Mouse (Mus musculus): ENCODE measurements around the gene Stat3. TPM values are rescaled to one million over a fixed set of nuclear protein-coding genes. Genes with fewer than 3 reads are reported as not detected.

Stat3 gene
- polyA plus RNA-seq, 2 experiments = 56.1 to 65.9 TPM

DNA sequence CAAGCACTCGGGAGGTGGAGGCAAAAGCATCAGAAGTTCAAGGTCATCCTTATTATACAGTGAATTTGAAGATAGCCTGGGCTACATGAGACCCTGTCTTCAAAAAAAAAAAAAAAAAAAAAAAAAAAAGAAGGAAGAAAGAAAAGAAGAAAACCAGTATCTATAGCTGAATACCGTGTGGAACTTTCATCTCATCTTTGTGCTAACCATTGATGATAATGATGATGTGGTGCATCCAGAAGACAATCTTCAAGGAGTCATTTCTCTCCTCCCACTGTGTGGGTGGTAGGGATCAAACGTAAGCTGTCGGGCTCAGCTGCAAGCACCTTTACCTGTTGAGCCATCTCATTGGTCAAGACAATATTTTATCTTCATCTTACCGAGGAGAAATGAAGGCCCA is 21.3 kb downstream of the Stat3 start:
- Histone ChIP-seq H3K4me3 (replicated peaks; ENCODE audit: low read length) (no peak overlapping the region), H3K27ac (replicated peaks; ENCODE audit: low read depth, low read length) (no peak overlapping the region), H3K4me1 (ENCODE audit: control insufficient read depth, insufficient read depth, low read length) (no peaks in the 10 kb centered on the region), H3K4me2 (replicated peaks; ENCODE audit: low read depth, low read length, severe bottlenecking) (no peak overlapping the region), H3K36me3 (ENCODE audit: control insufficient read depth, insufficient read depth, low read length) (no peaks in the 10 kb centered on the region), H3K9ac (ENCODE audit: low read depth, low read length, severe bottlenecking) (no peak overlapping the region), H3K9me3 (ENCODE audit: control insufficient read depth, low read length) (no peaks in the 10 kb centered on the region), H3K27me3 (ENCODE audit: control insufficient read depth, insufficient read depth, low read length) (no peaks in the 10 kb centered on the region)
- WGBS = 89% methylated on average over 5 of the region's 5 CpGs
- DNase-seq (ENCODE audit: low spot score) (no peak), ATAC-seq (ENCODE audit: low FRiP score, low read depth) (no peak)
- no peak for TF ChIP-seq POLR2A (IDR thresholded peaks at IDR 0.05; ENCODE audit: borderline replicate concordance, extremely low read depth, insufficient read depth, insufficient read length)

DNA sequence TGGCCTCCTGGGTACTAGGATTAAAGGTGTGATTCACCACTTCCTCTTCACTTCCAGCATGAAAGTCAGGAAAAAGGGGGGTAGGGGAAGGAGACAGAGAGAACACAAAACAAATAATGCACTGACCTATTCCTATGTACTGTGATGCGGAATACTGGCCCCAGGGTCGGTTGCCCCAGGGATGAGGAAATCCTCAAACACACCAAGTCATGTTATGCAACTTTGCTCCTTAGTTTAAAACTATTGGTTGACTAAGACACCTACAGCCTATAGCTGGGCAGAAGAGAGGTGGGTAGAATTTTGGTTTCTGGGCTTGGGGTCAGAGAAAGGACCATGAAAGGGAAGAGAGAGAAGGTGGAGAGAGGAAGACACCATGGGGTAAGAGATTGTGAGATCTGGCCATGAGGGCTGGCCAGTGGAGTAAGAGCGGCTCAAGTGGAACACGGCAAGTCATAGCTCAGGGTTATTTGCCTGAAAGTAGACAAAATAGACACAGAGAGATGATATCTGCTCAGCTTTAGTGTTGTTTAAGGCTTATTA is 22.8 kb downstream of the Stat3 start:
- Histone ChIP-seq H3K4me3 (replicated peaks; ENCODE audit: low read length) (no peak overlapping the region), H3K4me1 (ENCODE audit: control insufficient read depth, insufficient read depth, low read length) (no peaks in the 10 kb centered on the region), H3K27me3 (ENCODE audit: control insufficient read depth, insufficient read depth, low read length) (no peaks in the 10 kb centered on the region), H3K4me2 (replicated peaks; ENCODE audit: low read depth, low read length, severe bottlenecking) (no peak overlapping the region), H3K27ac (replicated peaks; ENCODE audit: low read depth, low read length) (no peak overlapping the region), H3K9me3 (ENCODE audit: control insufficient read depth, low read length) (no peaks in the 10 kb centered on the region), H3K36me3 (ENCODE audit: control insufficient read depth, insufficient read depth, low read length) (no peaks in the 10 kb centered on the region), H3K9ac (ENCODE audit: low read depth, low read length, severe bottlenecking) (no peak overlapping the region)
- WGBS = 90% methylated on average over 4 of the region's 4 CpGs
- DNase-seq (ENCODE audit: low spot score) = no peak
- no peak for TF ChIP-seq POLR2A (IDR thresholded peaks at IDR 0.05; ENCODE audit: borderline replicate concordance, extremely low read depth, insufficient read depth, insufficient read length)
- no peak for ATAC-seq (ENCODE audit: low FRiP score, low read depth)

DNA sequence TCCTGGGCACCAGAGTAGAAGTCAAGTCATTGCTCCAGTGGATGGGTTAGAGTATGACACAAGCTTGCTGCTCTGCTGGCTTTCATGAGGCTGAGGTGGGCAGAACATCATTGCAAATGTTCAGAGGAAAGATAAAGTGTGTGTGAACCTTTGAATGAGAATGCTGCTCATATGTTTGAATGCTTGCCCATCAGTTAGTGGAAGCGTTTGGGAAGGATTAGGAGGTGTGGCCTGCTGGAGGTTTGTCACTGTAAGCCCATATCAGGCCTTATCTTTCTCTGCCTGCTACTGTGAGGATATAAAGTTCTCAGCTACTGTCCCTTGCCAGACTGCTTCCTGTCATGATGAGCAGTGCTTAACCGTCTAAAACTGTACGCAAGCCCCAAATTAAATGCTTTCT is 24.3 kb downstream of the Stat3 start:
- Histone ChIP-seq H3K27me3 (ENCODE audit: control insufficient read depth, insufficient read depth, low read length) (no peaks in the 10 kb centered on the region), H3K4me2 (replicated peaks; ENCODE audit: low read depth, low read length, severe bottlenecking) (no peak overlapping the region), H3K9ac (ENCODE audit: low read depth, low read length, severe bottlenecking) (no peak overlapping the region), H3K9me3 (ENCODE audit: control insufficient read depth, low read length) (no peaks in the 10 kb centered on the region), H3K4me3 (replicated peaks; ENCODE audit: low read length) (no peak overlapping the region), H3K27ac (replicated peaks; ENCODE audit: low read depth, low read length) (no peak overlapping the region), H3K36me3 (ENCODE audit: control insufficient read depth, insufficient read depth, low read length) (0 out of 2 replicates have a peak, but pooled peaks cover 10% of the 10 kb centered on the region), H3K4me1 (ENCODE audit: control insufficient read depth, insufficient read depth, low read length) (no peaks in the 10 kb centered on the region)
- no peak for DNase-seq (ENCODE audit: low spot score)
- ATAC-seq (ENCODE audit: low FRiP score, low read depth) = no peak
- no peak for TF ChIP-seq POLR2A (IDR thresholded peaks at IDR 0.05; ENCODE audit: borderline replicate concordance, extremely low read depth, insufficient read depth, insufficient read length)
- 94% methylated on average over 3 of the region's 3 CpGs for WGBS

DNA sequence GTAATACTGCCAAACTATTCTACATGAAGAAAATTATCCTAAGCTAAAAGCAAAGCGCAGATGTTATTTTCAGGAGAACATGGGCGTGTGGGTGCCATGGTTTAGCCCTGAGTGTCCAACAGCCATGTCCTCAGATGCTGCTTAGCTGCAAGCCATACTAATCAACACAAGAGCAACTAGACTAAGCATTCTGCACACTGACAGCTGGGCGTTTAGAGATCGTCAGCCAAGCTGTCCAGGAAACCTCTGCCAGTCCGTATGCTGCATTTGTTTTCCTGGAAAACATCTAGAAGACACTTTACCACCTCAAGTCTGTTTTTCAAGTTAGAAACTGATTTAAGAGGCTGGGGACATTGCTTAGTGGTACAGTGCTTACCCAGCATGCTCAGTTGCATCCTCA is 24.9 kb downstream of the Stat3 start:
- DNase-seq (ENCODE audit: low spot score) (no peak), ATAC-seq (ENCODE audit: low FRiP score, low read depth) (no peak)
- Histone ChIP-seq H3K9me3 (ENCODE audit: control insufficient read depth, low read length) (no peaks in the 10 kb centered on the region), H3K9ac (ENCODE audit: low read depth, low read length, severe bottlenecking) (no peak overlapping the region), H3K4me2 (replicated peaks; ENCODE audit: low read depth, low read length, severe bottlenecking) (no peak overlapping the region), H3K36me3 (ENCODE audit: control insufficient read depth, insufficient read depth, low read length) (0 out of 2 replicates have a peak, but pooled peaks cover 11% of the 10 kb centered on the region), H3K4me1 (ENCODE audit: control insufficient read depth, insufficient read depth, low read length) (no peaks in the 10 kb centered on the region), H3K4me3 (replicated peaks; ENCODE audit: low read length) (no peak overlapping the region), H3K27me3 (ENCODE audit: control insufficient read depth, insufficient read depth, low read length) (no peaks in the 10 kb centered on the region), H3K27ac (replicated peaks; ENCODE audit: low read depth, low read length) (no peak overlapping the region)
- WGBS = 82% methylated on average over 5 of the region's 5 CpGs
- TF ChIP-seq POLR2A (IDR thresholded peaks at IDR 0.05; ENCODE audit: borderline replicate concordance, extremely low read depth, insufficient read depth, insufficient read length) = no peak

DNA sequence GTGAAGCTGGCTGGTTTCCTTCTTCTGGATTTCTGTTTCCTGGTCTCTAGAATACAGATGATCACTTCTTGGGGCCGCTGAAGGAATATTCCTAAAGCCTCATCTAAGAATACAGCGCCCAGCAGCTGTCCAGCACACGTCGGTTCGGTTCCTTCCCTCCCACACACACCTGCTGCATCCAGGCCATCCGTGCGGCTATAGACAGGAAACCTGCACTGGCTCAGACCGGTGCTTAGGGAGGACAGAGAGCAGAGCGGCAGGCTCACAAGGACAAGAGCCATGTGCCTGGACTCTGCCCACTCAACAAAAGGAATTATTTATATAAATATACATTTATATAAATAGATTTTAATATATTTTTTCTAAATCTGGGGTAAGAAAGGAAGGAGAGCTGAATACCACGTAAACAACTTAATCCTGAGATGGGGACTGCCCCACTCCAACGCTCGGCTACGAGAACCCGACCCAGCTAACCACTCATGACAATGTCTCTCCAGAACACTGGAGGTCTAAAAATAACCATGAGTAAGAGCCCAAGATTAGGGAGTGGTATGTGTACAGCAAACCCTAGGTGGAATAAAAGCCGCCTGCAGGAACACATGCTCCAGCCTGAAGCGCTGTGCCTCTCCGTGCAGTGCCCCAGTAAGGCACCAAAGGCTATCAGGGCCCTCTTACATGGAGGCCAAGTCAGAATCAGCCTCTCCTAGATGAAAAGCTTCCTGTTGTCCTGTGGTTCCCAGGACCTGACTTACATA is 26.8 kb downstream of the Stat3 start:
- peaks cover 24% of the 10 kb centered on the region for H3K36me3 ChIP-seq (ENCODE audit: control insufficient read depth, insufficient read depth, low read length)
- no peak overlapping the region for H3K4me2 ChIP-seq (replicated peaks; ENCODE audit: low read depth, low read length, severe bottlenecking)
- H3K4me3 ChIP-seq (replicated peaks; ENCODE audit: low read length) = no peak overlapping the region
- H3K4me1 ChIP-seq (ENCODE audit: control insufficient read depth, insufficient read depth, low read length) = no peaks in the 10 kb centered on the region
- no peaks in the 10 kb centered on the region for H3K9me3 ChIP-seq (ENCODE audit: control insufficient read depth, low read length)
- no peak for TF ChIP-seq POLR2A (IDR thresholded peaks at IDR 0.05; ENCODE audit: borderline replicate concordance, extremely low read depth, insufficient read depth, insufficient read length)
- DNase-seq (ENCODE audit: low spot score) (no peak), ATAC-seq (ENCODE audit: low FRiP score, low read depth) (no peak)
- WGBS = 87% methylated on average over 17 of the region's 17 CpGs
- H3K27ac ChIP-seq (replicated peaks; ENCODE audit: low read depth, low read length) = no peak overlapping the region
- no peaks in the 10 kb centered on the region for H3K27me3 ChIP-seq (ENCODE audit: control insufficient read depth, insufficient read depth, low read length)
- H3K9ac ChIP-seq (ENCODE audit: low read depth, low read length, severe bottlenecking) = no peak overlapping the region
